Mouse (Mus musculus) spleen, adult 2 months (tissue): ENCODE measurements around the gene Zfp579.

Source experiments
- CTCF ChIP-seq: fragments of 200-500 bp; IDR thresholded peaks from 2 replicates; pipeline ENCODE4 v1.5.1; 2011; ENCODE audit warnings: mild to moderate bottlenecking, inconsistent platforms; ENCODE audit not compliant: insufficient read depth, insufficient read length, insufficient replicate concordance; ENCODE audit errors: extremely low read depth
- POLR2A ChIP-seq: fragments of 200-500 bp; IDR thresholded peaks from 2 replicates; pipeline ENCODE4 v1.6.1; 2011; ENCODE audit warnings: low read depth, low read length, inconsistent platforms

DNA sequence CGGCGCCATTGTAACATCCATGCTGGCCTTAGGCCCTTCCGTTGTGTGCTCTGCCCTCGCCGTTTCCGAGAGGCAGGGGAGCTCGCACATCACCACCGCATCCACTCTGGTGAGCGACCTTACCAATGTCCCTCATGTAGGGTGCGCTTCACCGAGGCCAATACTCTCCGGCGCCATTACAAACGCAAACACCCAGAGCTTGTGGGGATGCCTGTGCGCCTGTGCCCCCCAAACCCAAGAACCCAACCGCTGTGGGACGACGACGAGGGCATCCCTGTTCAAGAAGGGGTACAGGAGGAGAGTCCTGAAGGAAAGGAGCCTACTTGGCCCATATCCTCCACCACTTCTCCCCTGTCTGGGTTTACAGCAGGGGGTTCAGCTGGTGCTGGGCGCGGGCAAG lies 22.0 kb upstream of the Zfp579 start:
- TF ChIP-seq POLR2A (no peak), CTCF (no peak)
